Mouse (Mus musculus): Measurements from ENCODE around the gene D11Wsu47e.

DNA sequence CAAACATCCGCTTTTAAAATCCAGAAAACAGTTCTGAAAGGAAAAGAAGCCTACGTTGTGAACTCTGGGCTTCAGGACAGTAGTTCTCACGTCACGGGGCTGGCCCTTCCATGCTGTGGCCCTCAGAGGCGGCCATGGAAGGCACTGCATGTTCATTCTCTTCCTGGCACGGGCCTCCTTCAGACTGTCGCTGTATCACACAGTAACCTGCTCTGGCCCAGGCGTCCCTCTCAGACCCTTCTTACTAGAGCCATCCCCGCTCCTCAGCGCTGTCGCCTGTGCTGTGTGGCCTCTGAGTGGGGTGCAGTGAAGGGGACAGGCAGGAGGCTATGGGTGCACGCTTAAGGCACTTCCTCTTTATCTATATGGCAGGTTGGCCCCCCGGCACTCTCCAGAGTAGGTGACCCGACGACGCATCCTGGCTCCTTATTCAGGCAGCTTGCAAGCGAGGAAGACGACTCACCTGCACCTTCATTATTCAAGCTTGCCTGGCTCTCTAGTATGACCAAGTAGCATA lies 22.3 kb upstream of the D11Wsu47e start:
- TF ChIP-seq CTCF (IDR thresholded peaks at IDR 0.05; ENCODE audit: low read depth, low read length), result no peak
- TF ChIP-seq POLR2A (IDR thresholded peaks at IDR 0.05; ENCODE audit: insufficient read depth, low read length), result no peak
